8 mouse cellular contexts compared by ENCODE assay signal in genomic region chr2:158347868-158348267, GRCm38 (mm10). TPM values are rescaled to one million over a fixed set of nuclear protein-coding genes. Genes with fewer than 3 reads are reported as not detected.
DNase-seq lines count a peak whose midpoint lies in the region; ATAC-seq lines count a peak whose summit lies in the region.

No protein-coding gene starts in this region.

- no peak overlapping the region for H3K4me3 ChIP-seq in heart, embryonic 11.5 days (ENCODE audit: low read depth, low read length)
- no peak overlapping the region for H3K4me3 ChIP-seq in forebrain, embryonic 12.5 days (replicated peaks)
- no peak overlapping the region for H3K4me3 ChIP-seq in hindbrain, embryonic 15.5 days

- H3K9me3 ChIP-seq in heart, embryonic 11.5 days (replicated peaks; ENCODE audit: control insufficient read depth, low read length), result no peaks in the 10 kb centered on the region
- H3K9me3 ChIP-seq in forebrain, embryonic 12.5 days, result no peaks in the 10 kb centered on the region
- no peaks in the 10 kb centered on the region for H3K9me3 ChIP-seq in hindbrain, embryonic 15.5 days

- H3K4me2 ChIP-seq in heart, embryonic 11.5 days, result no peak overlapping the region
- H3K4me2 ChIP-seq in forebrain, embryonic 12.5 days, result no peak overlapping the region
- H3K4me2 ChIP-seq in hindbrain, embryonic 15.5 days, result no peak overlapping the region

- peak; percentile 55 for DNase-seq in heart, adult 8-10 months (ENCODE audit: low spot score)
- peak; percentile 65 to 71 for DNase-seq in layer of hippocampus, postnatal 36 days
- DNase-seq in spleen, adult 12 weeks (ENCODE audit: low spot score), result peak; percentile 37

- WGBS in heart, embryonic 11.5 days (ENCODE audit: insufficient replicate concordance), result 5% methylated on average over 6 of the region's 6 CpGs
- 5% methylated on average over 6 of the region's 6 CpGs for WGBS in forebrain, embryonic 12.5 days
- 2% methylated on average over 6 of the region's 6 CpGs for WGBS in hindbrain, embryonic 15.5 days

- H3K9ac ChIP-seq in heart, embryonic 11.5 days (ENCODE audit: low read depth, low read length), result no peak overlapping the region
- H3K9ac ChIP-seq in forebrain, embryonic 12.5 days, result no peak overlapping the region
- no peak overlapping the region for H3K9ac ChIP-seq in hindbrain, embryonic 15.5 days

- H3K4me1 ChIP-seq in heart, embryonic 11.5 days (ENCODE audit: control insufficient read depth, insufficient read depth, low read length), result no peaks in the 10 kb centered on the region
- no peaks in the 10 kb centered on the region for H3K4me1 ChIP-seq in forebrain, embryonic 12.5 days
- H3K4me1 ChIP-seq in hindbrain, embryonic 15.5 days (replicated peaks), result 0 out of 2 replicates have a peak, but pooled peaks cover 3% of the 10 kb centered on the region

- H3K36me3 ChIP-seq in heart, embryonic 11.5 days (ENCODE audit: control insufficient read depth, insufficient read depth, low read length), result no peaks in the 10 kb centered on the region
- H3K36me3 ChIP-seq in forebrain, embryonic 12.5 days (replicated peaks), result peaks cover 16% of the 10 kb centered on the region
- no peaks in the 10 kb centered on the region for H3K36me3 ChIP-seq in hindbrain, embryonic 15.5 days

- ATAC-seq in heart, embryonic 11.5 days (replicated peaks; ENCODE audit: insufficient number of reproducible peaks, low FRiP score, low TSS enrichment), result no peak
- peak; percentile 40; the same call in 1 of the 2 replicates for ATAC-seq in cerebellum, adult (ENCODE audit: insufficient number of reproducible peaks, low FRiP score, low TSS enrichment)
- ATAC-seq in forebrain, embryonic 12.5 days (ENCODE audit: low FRiP score), result peak; percentile 36; the same call in 1 of the 2 replicates
- ATAC-seq in hindbrain, embryonic 15.5 days (ENCODE audit: low FRiP score, low read depth), result peak; percentile 50; the same call in 1 of the 2 replicates
- peak; percentile 87 for ATAC-seq in megakaryocyte progenitor cell, adult 5-6 weeks (replicated peaks; ENCODE audit: poor library complexity)

- H3K27ac ChIP-seq in heart, embryonic 11.5 days (ENCODE audit: low read depth, low read length), result no peak overlapping the region
- H3K27ac ChIP-seq in forebrain, embryonic 12.5 days, result no peak overlapping the region
- H3K27ac ChIP-seq in hindbrain, embryonic 15.5 days (replicated peaks), result no peak overlapping the region

- no peaks in the 10 kb centered on the region for H3K27me3 ChIP-seq in heart, embryonic 11.5 days (ENCODE audit: control insufficient read depth, insufficient read depth, low read length)
- 0 out of 2 replicates have a peak, but pooled peaks cover 3% of the 10 kb centered on the region for H3K27me3 ChIP-seq in forebrain, embryonic 12.5 days
- H3K27me3 ChIP-seq in hindbrain, embryonic 15.5 days, result no peaks in the 10 kb centered on the region

RNA-seq across cellular contexts. Expression of gene Snhg11, which starts 27.6 kb away (rescaled TPM):
- under 1 TPM; 0.19 to 0.47 (median 0.25) TPM for total RNA-seq in heart, adult 8-10 months (2022)
- 1.3 and 1.6 TPM in 2 replicates for polyA plus RNA-seq in heart, embryonic 11.5 days (2014; fragmentation: Nextera tagmentation; extraction: Ambion mirVana)
- polyA plus RNA-seq in forebrain, embryonic 12.5 days (2016; fragmentation: Nextera tagmentation; extraction: Ambion mirVana), result 34.1 and 39.7 TPM in 2 replicates
- 721 and 898 TPM in 2 replicates for polyA plus RNA-seq in hindbrain, embryonic 15.5 days (2015; fragmentation: Nextera tagmentation; extraction: Ambion mirVana)
- 100 to 1,000 TPM; 527 to 578 TPM for total RNA-seq in layer of hippocampus, postnatal 36 days (2021)
- total RNA-seq in megakaryocyte progenitor cell, adult 5-6 weeks (2015), result 0.17 and 0.24 TPM in 2 replicates
- 0.03 and 0.17 TPM in 2 replicates for total RNA-seq in megakaryocyte progenitor cell, adult 5-6 weeks (2017)

RNA-seq across cellular contexts. Expression of gene Lbp, which starts 41.6 kb away (rescaled TPM):
- total RNA-seq in heart, adult 8-10 months (2022), result 1 to 10 TPM; 3.7 to 7.8 (median 5.6) TPM
- polyA plus RNA-seq in heart, embryonic 11.5 days (2014; fragmentation: Nextera tagmentation; extraction: Ambion mirVana), result 9.2 and 10.1 TPM in 2 replicates
- polyA plus RNA-seq in forebrain, embryonic 12.5 days (2016; fragmentation: Nextera tagmentation; extraction: Ambion mirVana), result 1.5 and 2.3 TPM in 2 replicates
- 5.4 and 6.8 TPM in 2 replicates for polyA plus RNA-seq in hindbrain, embryonic 15.5 days (2015; fragmentation: Nextera tagmentation; extraction: Ambion mirVana)
- 1 to 10 TPM in 1 of 2 experiments, under 1 TPM in 1; 1.00 to 3.9 TPM for total RNA-seq in layer of hippocampus, postnatal 36 days (2021)
- total RNA-seq in megakaryocyte progenitor cell, adult 5-6 weeks (2015), result 71.3 and 89.1 TPM in 2 replicates
- 212 and 229 TPM in 2 replicates for total RNA-seq in megakaryocyte progenitor cell, adult 5-6 weeks (2017)

Comparison
In these comparisons a context has a peak if more than half of its experiments do, and no peak if none do; other contexts are left out.
1. RNA of gene Snhg11, which starts 27.6 kb away (total RNA-seq): 527 to 578 TPM in layer of hippocampus, postnatal 36 days; 0.19 to 0.47 TPM in heart, adult 8-10 months and 0.03 to 0.24 TPM in megakaryocyte progenitor cell, adult 5-6 weeks; every median in the first group is over 100 times any median in the second.
2. RNA of gene Lbp, which starts 41.6 kb away (total RNA-seq): 71.3 to 229 TPM in megakaryocyte progenitor cell, adult 5-6 weeks; 3.7 to 7.8 TPM in heart, adult 8-10 months and 1.00 to 3.9 TPM in layer of hippocampus, postnatal 36 days; every median in the first group is over 4 times any median in the second.
3. Peak in every context shown above with its lines, with median percentiles within 50 percentile points of each other: DNase-seq.